Mouse (Mus musculus) MEL (cell line): ENCODE results near the gene Mcidas. TPM values are rescaled to one million over a fixed set of nuclear protein-coding genes. Genes with fewer than 3 reads are reported as not detected.

Experiments
- DNase-seq: peaks from one replicate; pipeline ENCODE4 v3.0.0; 2011; ENCODE audit warnings: low read depth, low spot score
- H3K27ac ChIP-seq: 2 replicates; pipeline ENCODE4 v1.5.1; 2012; ENCODE audit warnings: low read depth, mild to moderate bottlenecking, control low read depth, low read length, moderate library complexity; ENCODE audit not compliant: control insufficient read depth
- H3K27me3 ChIP-seq, 2 experiments: fragments of 150-350 bp in 1 of 2; sonication (generic) in 1 of 2; 2 replicates each; pipeline ENCODE4 v1.6.1; 2012; ENCODE audit warnings: low read length in 2 of 2, mild to moderate bottlenecking in 2 of 2, improper control_type of control experiment in 1 of 2, moderate library complexity in 1 of 2; ENCODE audit not compliant: insufficient read depth in 2 of 2, control insufficient read depth in 1 of 2
- H3K36me3 ChIP-seq, 2 experiments: 2 replicates each; pipeline ENCODE4 v1.6.1; 2012 to 2014; ENCODE audit warnings: low read length in 2 of 2, improper control_type of control experiment in 1 of 2, inconsistent platforms in 1 of 2, mild to moderate bottlenecking in 1 of 2; ENCODE audit not compliant: insufficient read depth in 2 of 2, control insufficient read depth in 1 of 2
- H3K4me1 ChIP-seq, 2 experiments: fragments of 150-350 bp in 1 of 2; sonication (generic) in 1 of 2; 2 replicates each; pipeline ENCODE4 v1.6.1; 2012; ENCODE audit warnings: low read length in 2 of 2, improper control_type of control experiment in 1 of 2, mild to moderate bottlenecking in 1 of 2; ENCODE audit not compliant: insufficient read depth in 2 of 2, control insufficient read depth in 1 of 2
- H3K4me3 ChIP-seq, 2 experiments: fragments of 150-350 bp in 1 of 2; sonication (generic) in 1 of 2; 2 replicates each; pipeline ENCODE4 v1.5.1; 2012; ENCODE audit warnings: low read depth in 2 of 2, low read length in 2 of 2, mild to moderate bottlenecking in 2 of 2, moderate library complexity in 2 of 2, control low read depth in 1 of 2, improper control_type of control experiment in 1 of 2; ENCODE audit not compliant: control insufficient read depth in 1 of 2, insufficient read depth in 1 of 2
- H3K79me2 ChIP-seq: 2 replicates; pipeline ENCODE4 v1.6.1; 2012; ENCODE audit warnings: mild to moderate bottlenecking, low read length, moderate library complexity; ENCODE audit not compliant: control insufficient read depth, poor library complexity, insufficient read depth
- H3K9ac ChIP-seq: 2 replicates; pipeline ENCODE4 v1.6.1; 2012; ENCODE audit warnings: low read depth, mild to moderate bottlenecking, control low read depth, low read length, moderate library complexity; ENCODE audit not compliant: control insufficient read depth, poor library complexity, severe bottlenecking
- H3K9me3 ChIP-seq: fragments of 150-350 bp; sonication (generic); replicated peaks from 2 replicates; pipeline ENCODE4 v1.6.1; 2012; ENCODE audit warnings: mild to moderate bottlenecking, low read length, improper control_type of control experiment, moderate library complexity; ENCODE audit not compliant: insufficient read depth
- BHLHE40 ChIP-seq: IDR thresholded peaks from 2 replicates; pipeline ENCODE4 v1.6.1; 2012; ENCODE audit warnings: low read depth, mild to moderate bottlenecking, inconsistent platforms, low read length, improper control_type of control experiment, borderline replicate concordance
- CHD2 ChIP-seq: IDR thresholded peaks from 2 replicates; pipeline ENCODE4 v1.6.1; 2011; ENCODE audit warnings: low read length, improper control_type of control experiment
- CTCF ChIP-seq, 3 experiments: IDR thresholded peaks in 2 of 3; conservative IDR thresholded peaks in 1 of 3; 2 replicates each; pipeline ENCODE4 v1.5.1; 2011 to 2012; ENCODE audit warnings: low read length in 3 of 3, low read depth in 2 of 3, mild to moderate bottlenecking in 2 of 3, improper control_type of control experiment in 1 of 3, inconsistent platforms in 1 of 3, mixed read lengths in 1 of 3, moderate library complexity in 1 of 3; ENCODE audit not compliant: control insufficient read depth in 1 of 3, insufficient read depth in 1 of 3, poor library complexity in 1 of 3, severe bottlenecking in 1 of 3
- ELF1 ChIP-seq: IDR thresholded peaks from 2 replicates; pipeline ENCODE4 v1.6.1; 2014; ENCODE audit warnings: low read depth, mild to moderate bottlenecking, inconsistent platforms, low read length, improper control_type of control experiment, moderate library complexity
- EP300 ChIP-seq, 2 experiments: IDR thresholded peaks; 2 replicates each; pipeline ENCODE4 v1.6.1; 2011; ENCODE audit warnings: improper control_type of control experiment in 2 of 2, low read length in 2 of 2, low read depth in 1 of 2, mild to moderate bottlenecking in 1 of 2
- ETS1 ChIP-seq: IDR thresholded peaks from 2 replicates; pipeline ENCODE4 v1.6.1; 2012; ENCODE audit warnings: low read depth, mild to moderate bottlenecking, inconsistent platforms, low read length, improper control_type of control experiment, moderate library complexity
- GABPA ChIP-seq: IDR thresholded peaks from 2 replicates; pipeline ENCODE4 v1.6.1; 2012; ENCODE audit warnings: low read depth, mild to moderate bottlenecking, inconsistent platforms, low read length, improper control_type of control experiment, moderate library complexity
- JUND ChIP-seq: IDR thresholded peaks from 2 replicates; pipeline ENCODE4 v1.6.1; 2011; ENCODE audit warnings: low read depth, mild to moderate bottlenecking, improper control_type of control experiment, low read length
- MXI1 ChIP-seq: IDR thresholded peaks from 2 replicates; pipeline ENCODE4 v1.6.1; 2011; ENCODE audit warnings: mild to moderate bottlenecking, low read depth, low read length, improper control_type of control experiment
- POLR2A ChIP-seq, 2 experiments: IDR thresholded peaks; 2 replicates each; pipeline ENCODE4 v1.6.1; 2011 to 2012; ENCODE audit warnings: low read length in 2 of 2, mild to moderate bottlenecking in 2 of 2, control low read depth in 1 of 2, improper control_type of control experiment in 1 of 2, low read depth in 1 of 2, moderate library complexity in 1 of 2; ENCODE audit not compliant: control insufficient read depth in 1 of 2, insufficient read depth in 1 of 2, poor library complexity in 1 of 2
- POLR2AphosphoS5 ChIP-seq: IDR thresholded peaks from 2 replicates; pipeline ENCODE4 v1.6.1; 2012; ENCODE audit warnings: low read depth, borderline replicate concordance, mild to moderate bottlenecking, inconsistent platforms, low read length, moderate library complexity, mixed read lengths
- RAD21 ChIP-seq: IDR thresholded peaks from 2 replicates; pipeline ENCODE4 v1.6.1; 2011; ENCODE audit warnings: mild to moderate bottlenecking, low read depth, low read length, improper control_type of control experiment
- RCOR1 ChIP-seq: IDR thresholded peaks from 2 replicates; pipeline ENCODE4 v1.6.1; 2012; ENCODE audit warnings: low read depth, mild to moderate bottlenecking, inconsistent platforms, low read length, improper control_type of control experiment
- SMC3 ChIP-seq: IDR thresholded peaks from 2 replicates; pipeline ENCODE4 v1.6.1; 2011; ENCODE audit warnings: low read depth, low read length, improper control_type of control experiment
- TAL1 ChIP-seq: IDR thresholded peaks from 2 replicates; pipeline ENCODE4 v1.6.1; 2012; ENCODE audit warnings: mild to moderate bottlenecking, inconsistent platforms, low read length, moderate library complexity, mixed read lengths
- TCF12 ChIP-seq: IDR thresholded peaks from 2 replicates; pipeline ENCODE4 v1.6.1; 2014; ENCODE audit warnings: low read depth, mild to moderate bottlenecking, inconsistent platforms, low read length, improper control_type of control experiment, moderate library complexity
- ZC3H11A ChIP-seq: IDR thresholded peaks from 2 replicates; pipeline ENCODE4 v1.6.1; 2012; ENCODE audit warnings: low read depth, mild to moderate bottlenecking, inconsistent platforms, low read length, improper control_type of control experiment
- ZKSCAN1 ChIP-seq: IDR thresholded peaks from 2 replicates; pipeline ENCODE4 v1.6.1; 2012; ENCODE audit warnings: low read depth, mild to moderate bottlenecking, inconsistent platforms, low read length, improper control_type of control experiment, moderate library complexity
- ZNF384 ChIP-seq: IDR thresholded peaks from 2 replicates; pipeline ENCODE4 v1.6.1; 2012; ENCODE audit warnings: low read depth, mild to moderate bottlenecking, inconsistent platforms, low read length, improper control_type of control experiment
- polyA plus RNA-seq, 2 experiments: library from polyadenylated mRNA; stranded (reverse) in 1 of 2; unstranded in 1 of 2; fragments of >175 nt in 1 of 2; fragments of >200 nt in 1 of 2; gene quantifications; 2 replicates each; pipeline versions ENCODE4 v1.2.1 to v1.2.4; 2012; ENCODE audit warnings: low replicate concordance in 2 of 2, low read depth in 1 of 2; ENCODE audit not compliant: insufficient read length in 2 of 2, insufficient read depth in 1 of 2, missing spikeins in 1 of 2
- total RNA-seq: library from RNA; depleted of rRNA; stranded (reverse); fragments of 300-350 nt; gene quantifications from 2 replicates; pipeline ENCODE4 v1.2.3, GENCODE M21; 2012

Mcidas gene
- total and polyA plus RNA-seq, 3 experiments = not detected

GRCm38 (mm10) chr13:113044876-113045275 lies 51.2 kb downstream of the Mcidas start:
- TF ChIP-seq JUND (no peak), TAL1 (no peak), MXI1 (no peak), TCF12 (no peak), ELF1 (no peak), GABPA (no peak), RCOR1 (no peak), BHLHE40 (no peak), ETS1 (no peak)

GRCm38 (mm10) chr13:113045458-113046110 lies 51.9 kb downstream of the Mcidas start:
- no peaks in the 10 kb centered on the region for H3K9me3 ChIP-seq
- no peak overlapping the region for H3K27ac ChIP-seq
- DNase-seq = no peak
- no peak overlapping the region for H3K4me3 ChIP-seq
- TF ChIP-seq POLR2A (IDR thresholded peaks at IDR 0.05; ENCODE audit: control insufficient read depth in 1 of 2, insufficient read depth in 1 of 2, low read depth in 1 of 2, low read length in 2 of 2, poor library complexity in 1 of 2) = no peak
- peaks cover 4 to 9% of the 10 kb centered on the region in 2 experiments for H3K27me3 ChIP-seq
- H3K9ac ChIP-seq = no peak overlapping the region
- no peaks in the 10 kb centered on the region for H3K36me3 ChIP-seq
- no peaks in the 10 kb centered on the region for H3K4me1 ChIP-seq
- no peaks in the 10 kb centered on the region for H3K79me2 ChIP-seq

More at GRCm38 (mm10) chr13:113044876-113045275, 51.2 kb downstream of the Mcidas start:
- no peaks in the 10 kb centered on the region for H3K9me3 ChIP-seq
- no peak overlapping the region for H3K27ac ChIP-seq
- peaks cover 4 to 9% of the 10 kb centered on the region in 2 experiments for H3K27me3 ChIP-seq
- H3K4me1 ChIP-seq = no peaks in the 10 kb centered on the region
- H3K79me2 ChIP-seq = no peaks in the 10 kb centered on the region
- no peaks in the 10 kb centered on the region for H3K36me3 ChIP-seq
- no peak overlapping the region for H3K4me3 ChIP-seq
- no peak for DNase-seq
- no peak overlapping the region for H3K9ac ChIP-seq

DNA sequence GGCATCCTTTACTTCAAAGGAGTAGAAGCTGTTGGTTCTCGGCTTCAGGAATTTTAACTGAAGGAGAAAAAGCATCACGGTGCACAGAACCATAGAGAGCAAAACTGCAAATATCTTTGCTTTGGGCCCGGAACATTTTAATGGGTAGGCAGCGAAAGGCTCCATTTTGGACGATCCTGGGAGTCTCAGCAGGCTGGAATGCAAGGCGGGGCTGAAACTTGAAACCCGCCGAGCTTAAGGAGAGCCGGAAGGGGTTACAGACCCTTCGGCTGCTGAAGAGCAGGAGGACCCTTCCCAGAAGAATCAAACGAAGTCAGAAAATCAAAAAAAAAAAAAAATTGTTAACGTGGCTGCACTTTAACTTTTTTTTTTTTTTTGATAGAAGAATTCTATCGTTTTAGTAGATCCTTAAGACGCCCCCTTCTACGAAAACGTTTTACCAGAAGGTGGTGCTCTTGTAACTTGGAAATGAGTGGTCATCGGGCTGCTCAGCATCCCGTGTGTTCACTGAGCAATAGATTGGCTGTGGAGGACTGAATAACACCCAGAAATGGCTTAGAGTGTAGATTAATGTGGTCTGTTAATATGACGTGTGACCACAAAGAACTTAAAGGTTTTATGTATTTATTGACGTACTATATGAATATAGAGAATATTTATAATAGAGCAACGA lies 52.7 kb downstream of the Mcidas start, which contains the start of gene Gpx8:
Gene Gpx8 (minus strand): TSS at position 200 of the 673 bp plus-strand sequence.
- H3K79me2 ChIP-seq = no peaks in the 10 kb centered on the region
- H3K36me3 ChIP-seq = no peaks in the 10 kb centered on the region
- no peak within 1 kb of the TSS for H3K27ac ChIP-seq
- H3K9me3 ChIP-seq = no peaks in the 10 kb centered on the region
- H3K27me3 ChIP-seq = peaks cover 5 to 9% of the 10 kb centered on the region in 2 experiments
- H3K4me1 ChIP-seq = no peaks in the 10 kb centered on the region
- no peak within 1 kb of the TSS for H3K4me3 ChIP-seq
- TF ChIP-seq ZNF384 (peak; percentile 23; the same call in 1 of the 2 replicates), RAD21 (peak; percentile 57), EP300 (IDR thresholded peaks at IDR 0.05; ENCODE audit: low read depth in 1 of 2, low read length in 2 of 2) (no peak), CTCF (IDR thresholded peaks at IDR 0.05 in 2 of 3, conservative IDR thresholded peaks at IDR 0.05 in 1 of 3; ENCODE audit: control insufficient read depth in 1 of 3, insufficient read depth in 1 of 3, low read depth in 2 of 3, low read length in 3 of 3, poor library complexity in 1 of 3, severe bottlenecking in 1 of 3) (peak in 2 of 3 experiments; percentile 30 to 51; a peak in 3 of 6 replicates), SMC3 (peak; percentile 52), ZC3H11A (peak; percentile 19; the same call in 1 of the 2 replicates), ZKSCAN1 (no peak), CHD2 (no peak), POLR2AphosphoS5 (no peak)
- no peak within 1 kb of the TSS for H3K9ac ChIP-seq
- peak; percentile 34 for DNase-seq
